ENCODE assay signal across 23 mouse cellular contexts in the genomic region with DNA sequence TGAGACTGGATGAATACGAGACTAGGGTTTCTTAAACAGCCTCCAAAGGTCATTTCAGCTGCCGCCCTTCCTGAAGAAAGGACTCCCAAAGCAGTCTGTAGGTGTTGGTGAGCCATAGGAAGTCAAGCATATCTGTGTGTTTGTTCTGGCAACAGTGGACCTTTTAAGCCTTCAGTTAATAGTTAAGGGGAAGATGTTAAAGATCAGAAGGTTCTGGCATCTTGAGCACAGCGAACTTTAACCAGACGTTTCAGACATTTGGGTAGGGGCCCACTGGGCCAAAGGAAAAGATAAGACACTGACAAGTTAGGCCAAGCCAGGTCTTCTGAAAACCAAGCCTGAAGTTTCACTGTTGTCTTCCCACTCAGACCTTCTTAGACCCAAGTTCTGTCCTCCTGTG. TPM values are rescaled to one million over a fixed set of nuclear protein-coding genes. Genes with fewer than 3 reads are reported as not detected.
DNase-seq lines count a peak whose midpoint lies in the region; ATAC-seq and TF ChIP-seq lines count a peak whose summit lies in the region.
"Had no signal": no experiment of that assay in that cellular context is flagged by ENCODE, and none has a peak within 500 bp of the region (broad histone marks: within the 10 kb centered on the region; RNA-seq: fewer than 3 reads in every experiment).

No protein-coding gene starts in this region.

- no peak overlapping the region for H3K4me3 ChIP-seq in intestine, embryonic 15.5 days (replicated peaks)
- H3K4me3 ChIP-seq in intestine, embryonic 16.5 days (ENCODE audit: low read length) = no peak overlapping the region
- no peak overlapping the region for H3K4me3 ChIP-seq in liver, embryonic 13.5 days (replicated peaks)
- no peak overlapping the region for H3K4me3 ChIP-seq in liver, embryonic 11.5 days (ENCODE audit: low read depth, low read length)
- no peak overlapping the region for H3K4me3 ChIP-seq in kidney, embryonic 16.5 days (ENCODE audit: low read length)
- no peak overlapping the region for H3K4me3 ChIP-seq in left cerebral cortex, adult 2 months
- H3K4me3 ChIP-seq: liver, embryonic 15.5 days; myocyte; stomach, embryonic 15.5 days had no signal

- TF ChIP-seq CTCF in left cerebral cortex, adult 2 months (IDR thresholded peaks at IDR 0.05) = no peak

- no peak overlapping the region for H3K9ac ChIP-seq in intestine, embryonic 15.5 days
- H3K9ac ChIP-seq in intestine, embryonic 16.5 days (ENCODE audit: low read depth, low read length) = no peak overlapping the region
- no peak overlapping the region for H3K9ac ChIP-seq in liver, embryonic 13.5 days
- no peak overlapping the region for H3K9ac ChIP-seq in liver, embryonic 11.5 days (ENCODE audit: low read depth, low read length)
- H3K9ac ChIP-seq in kidney, embryonic 16.5 days (replicated peaks; ENCODE audit: low read length) = no peak overlapping the region
- H3K9ac ChIP-seq: embryonic facial prominence, embryonic 15.5 days; liver, embryonic 15.5 days; stomach, embryonic 15.5 days had no signal

- DNase-seq in liver, embryonic 13.5 days = no peak
- no peak for DNase-seq in liver, embryonic 11.5 days (ENCODE audit: low spot score)
- peak; percentile 72 to 83 for DNase-seq in kidney, postnatal 36 days
- DNase-seq in lung, postnatal 4 days = no peak
- DNase-seq in left cerebral cortex, adult 2 months (ENCODE audit: extremely low spot score in 1 of 2, low spot score in 2 of 2) = no peak
- DNase-seq: adrenal gland, postnatal 10 days; cerebellum, postnatal 36 days; gastrocnemius, postnatal 25 days; heart, postnatal 36 days; right cerebral cortex, adult 18-20 months; right cerebral cortex, postnatal 4 days; thymus, postnatal 25 days had no signal

- H3K27me3 ChIP-seq in intestine, embryonic 15.5 days (replicated peaks) = peaks cover 29% of the 10 kb centered on the region
- H3K27me3 ChIP-seq in intestine, embryonic 16.5 days (replicated peaks; ENCODE audit: control insufficient read depth, insufficient read depth, low read length) = peaks cover 26% of the 10 kb centered on the region
- H3K27me3 ChIP-seq in liver, embryonic 13.5 days = peaks cover 44% of the 10 kb centered on the region
- peaks cover 34% of the 10 kb centered on the region for H3K27me3 ChIP-seq in liver, embryonic 11.5 days (replicated peaks; ENCODE audit: control insufficient read depth, insufficient read depth, low read length)
- H3K27me3 ChIP-seq in kidney, embryonic 16.5 days (ENCODE audit: insufficient read depth, low read length) = peaks cover 42% of the 10 kb centered on the region

- WGBS in intestine, embryonic 15.5 days = 73% methylated on average over 4 of the region's 4 CpGs
- WGBS in intestine, embryonic 16.5 days = 57% methylated on average over 4 of the region's 4 CpGs
- WGBS in liver, embryonic 13.5 days (ENCODE audit: insufficient replicate concordance) = 68% methylated on average over 4 of the region's 4 CpGs
- 78% methylated on average over 4 of the region's 4 CpGs for WGBS in liver, embryonic 11.5 days
- 62% methylated on average over 4 of the region's 4 CpGs for WGBS in kidney, embryonic 16.5 days

- H3K4me2 ChIP-seq in intestine, embryonic 15.5 days (replicated peaks) = peak overlapping the region; percentile 95; the same call in 1 of the 2 replicates
- no peak overlapping the region for H3K4me2 ChIP-seq in intestine, embryonic 16.5 days (ENCODE audit: low read depth, low read length)
- H3K4me2 ChIP-seq in liver, embryonic 13.5 days = peak overlapping the region; percentile 97; the same call in 1 of the 2 replicates
- no peak overlapping the region for H3K4me2 ChIP-seq in liver, embryonic 11.5 days
- H3K4me2 ChIP-seq in kidney, embryonic 16.5 days (replicated peaks; ENCODE audit: low read depth, low read length) = no peak overlapping the region

- H3K4me1 ChIP-seq in intestine, embryonic 15.5 days (replicated peaks) = peaks cover 39% of the 10 kb centered on the region
- peaks cover 26% of the 10 kb centered on the region for H3K4me1 ChIP-seq in intestine, embryonic 16.5 days (ENCODE audit: control insufficient read depth, insufficient read depth, low read length)
- H3K4me1 ChIP-seq in liver, embryonic 13.5 days (replicated peaks) = peaks cover 67% of the 10 kb centered on the region
- H3K4me1 ChIP-seq in liver, embryonic 11.5 days (replicated peaks; ENCODE audit: control insufficient read depth, insufficient read depth, low read length) = peaks cover 27% of the 10 kb centered on the region
- H3K4me1 ChIP-seq in kidney, embryonic 16.5 days (ENCODE audit: insufficient read depth, low read length) = peaks cover 41% of the 10 kb centered on the region

- no peak for ATAC-seq in intestine, embryonic 15.5 days
- ATAC-seq in intestine, embryonic 16.5 days = no peak
- ATAC-seq in liver, embryonic 13.5 days (ENCODE audit: low read depth) = no peak
- ATAC-seq in liver, embryonic 11.5 days (replicated peaks; ENCODE audit: low FRiP score) = no peak
- no peak for ATAC-seq in kidney, embryonic 16.5 days (ENCODE audit: low FRiP score, low TSS enrichment)
- ATAC-seq: activated CD4-positive, CD25-positive, alpha-beta regulatory T cell, adult 4 months; hindbrain, postnatal 0 days; midbrain, embryonic 16.5 days had no signal

- intact Hi-C loops in left cerebral cortex, adult 2 months (cut with DNase I) = no loop called here

- H3K36me3 ChIP-seq in intestine, embryonic 15.5 days = no peaks in the 10 kb centered on the region
- no peaks in the 10 kb centered on the region for H3K36me3 ChIP-seq in intestine, embryonic 16.5 days (ENCODE audit: control insufficient read depth, insufficient read depth, low read length)
- peaks cover 14% of the 10 kb centered on the region; the same call in 1 of the 2 replicates for H3K36me3 ChIP-seq in liver, embryonic 13.5 days
- no peaks in the 10 kb centered on the region for H3K36me3 ChIP-seq in liver, embryonic 11.5 days (ENCODE audit: control insufficient read depth, insufficient read depth, low read length)
- H3K36me3 ChIP-seq in kidney, embryonic 16.5 days (ENCODE audit: insufficient read depth, low read length) = no peaks in the 10 kb centered on the region
- H3K36me3 ChIP-seq: liver, embryonic 15.5 days; stomach, embryonic 15.5 days had no signal

- no peaks in the 10 kb centered on the region for H3K9me3 ChIP-seq in intestine, embryonic 15.5 days
- no peaks in the 10 kb centered on the region for H3K9me3 ChIP-seq in intestine, embryonic 16.5 days (ENCODE audit: control insufficient read depth, low read length)
- H3K9me3 ChIP-seq in liver, embryonic 13.5 days (replicated peaks) = no peaks in the 10 kb centered on the region
- no peaks in the 10 kb centered on the region for H3K9me3 ChIP-seq in liver, embryonic 11.5 days (ENCODE audit: control insufficient read depth, low read length)
- no peaks in the 10 kb centered on the region for H3K9me3 ChIP-seq in kidney, embryonic 16.5 days (ENCODE audit: low read length)
- H3K9me3 ChIP-seq: embryonic facial prominence, embryonic 15.5 days; liver, embryonic 15.5 days; midbrain, embryonic 10.5 days; stomach, embryonic 15.5 days had no signal

- H3K27ac ChIP-seq in intestine, embryonic 15.5 days = no peak overlapping the region
- H3K27ac ChIP-seq in intestine, embryonic 16.5 days (ENCODE audit: low read length) = no peak overlapping the region
- H3K27ac ChIP-seq in liver, embryonic 13.5 days = no peak overlapping the region
- H3K27ac ChIP-seq in liver, embryonic 11.5 days (ENCODE audit: low read depth, low read length) = no peak overlapping the region
- H3K27ac ChIP-seq in kidney, embryonic 16.5 days (ENCODE audit: low read length) = peak overlapping the region; percentile 37; the same call in 1 of the 2 replicates
- H3K27ac ChIP-seq in left cerebral cortex, adult 2 months = no peak overlapping the region
- H3K27ac ChIP-seq: embryonic facial prominence, embryonic 15.5 days; hindbrain, postnatal 0 days; liver, embryonic 15.5 days; midbrain, embryonic 10.5 days; stomach, embryonic 15.5 days had no signal

RNA-seq across cellular contexts. Expression of gene Slc16a13, which starts 2.8 kb away (rescaled TPM):
- polyA plus RNA-seq in intestine, embryonic 15.5 days (2015; fragmentation: Nextera tagmentation; extraction: Ambion mirVana) = 13.2 and 16.0 TPM in 2 replicates
- polyA plus RNA-seq in intestine, embryonic 16.5 days (2015; fragmentation: Nextera tagmentation; extraction: Ambion mirVana) = 15.9 and 18.0 TPM in 2 replicates
- polyA plus RNA-seq in liver, embryonic 13.5 days (2015; fragmentation: Nextera tagmentation; extraction: Ambion mirVana) = 4.8 and 7.5 TPM in 2 replicates
- polyA plus RNA-seq in liver, embryonic 11.5 days (2014; fragmentation: Nextera tagmentation; extraction: Ambion mirVana) = 9.1 and 10.1 TPM in 2 replicates
- 18.6 and 19.3 TPM in 2 replicates for polyA plus RNA-seq in kidney, embryonic 16.5 days (2015; fragmentation: Nextera tagmentation; extraction: Ambion mirVana)
- 10 to 100 TPM in 1 of 2 experiments, 1 to 10 TPM in 1; 7.5 to 10.5 TPM for total RNA-seq in left cerebral cortex, adult 2 months (2021)

RNA-seq across cellular contexts. Expression of gene Slc16a11, which starts 5.5 kb away (rescaled TPM):
- polyA plus RNA-seq in intestine, embryonic 15.5 days (2015; fragmentation: Nextera tagmentation; extraction: Ambion mirVana) = 2.9 and 3.7 TPM in 2 replicates
- polyA plus RNA-seq in intestine, embryonic 16.5 days (2015; fragmentation: Nextera tagmentation; extraction: Ambion mirVana) = 2.7 TPM in 2 replicates
- polyA plus RNA-seq in liver, embryonic 13.5 days (2015; fragmentation: Nextera tagmentation; extraction: Ambion mirVana) = 0.73 and 0.83 TPM in 2 replicates
- 0.75 and 0.81 TPM in 2 replicates for polyA plus RNA-seq in liver, embryonic 11.5 days (2014; fragmentation: Nextera tagmentation; extraction: Ambion mirVana)
- polyA plus RNA-seq in kidney, embryonic 16.5 days (2015; fragmentation: Nextera tagmentation; extraction: Ambion mirVana) = 5.2 and 5.5 TPM in 2 replicates
- total RNA-seq in left cerebral cortex, adult 2 months (2021) = 10 to 100 TPM; 35.7 to 36.9 TPM
- total RNA-seq: gastrocnemius, postnatal 25 days had no signal
- polyA plus RNA-seq: activated CD4-positive, CD25-positive, alpha-beta regulatory T cell, adult 4 months had no signal

RNA-seq across cellular contexts. Expression of gene Bcl6b, which starts 11.6 kb away (rescaled TPM):
- 11.1 and 11.9 TPM in 2 replicates for polyA plus RNA-seq in intestine, embryonic 15.5 days (2015; fragmentation: Nextera tagmentation; extraction: Ambion mirVana)
- polyA plus RNA-seq in intestine, embryonic 16.5 days (2015; fragmentation: Nextera tagmentation; extraction: Ambion mirVana) = 10.3 and 10.4 TPM in 2 replicates
- 1.6 and 1.8 TPM in 2 replicates for polyA plus RNA-seq in liver, embryonic 13.5 days (2015; fragmentation: Nextera tagmentation; extraction: Ambion mirVana)
- polyA plus RNA-seq in liver, embryonic 11.5 days (2014; fragmentation: Nextera tagmentation; extraction: Ambion mirVana) = 6.8 and 7.3 TPM in 2 replicates
- polyA plus RNA-seq in kidney, embryonic 16.5 days (2015; fragmentation: Nextera tagmentation; extraction: Ambion mirVana) = 27.4 and 31.3 TPM in 2 replicates
- total RNA-seq in left cerebral cortex, adult 2 months (2021) = 1 to 10 TPM; 1.7 to 3.5 TPM

RNA-seq across cellular contexts. Expression of gene 0610010K14Rik, which starts 19.7 kb away (rescaled TPM):
- polyA plus RNA-seq in intestine, embryonic 15.5 days (2015; fragmentation: Nextera tagmentation; extraction: Ambion mirVana) = 133 and 138 TPM in 2 replicates
- 118 and 129 TPM in 2 replicates for polyA plus RNA-seq in intestine, embryonic 16.5 days (2015; fragmentation: Nextera tagmentation; extraction: Ambion mirVana)
- polyA plus RNA-seq in liver, embryonic 13.5 days (2015; fragmentation: Nextera tagmentation; extraction: Ambion mirVana) = 82.5 and 85.7 TPM in 2 replicates
- 138 and 140 TPM in 2 replicates for polyA plus RNA-seq in liver, embryonic 11.5 days (2014; fragmentation: Nextera tagmentation; extraction: Ambion mirVana)
- 170 and 173 TPM in 2 replicates for polyA plus RNA-seq in kidney, embryonic 16.5 days (2015; fragmentation: Nextera tagmentation; extraction: Ambion mirVana)
- total RNA-seq in left cerebral cortex, adult 2 months (2021) = 10 to 100 TPM; 45.5 to 51.2 TPM

RNA-seq across cellular contexts. Expression of gene Gm21988, which starts 21.6 kb away (rescaled TPM):
- polyA plus RNA-seq in intestine, embryonic 15.5 days (2015; fragmentation: Nextera tagmentation; extraction: Ambion mirVana) = 8.8 and 10.6 TPM in 2 replicates
- polyA plus RNA-seq in intestine, embryonic 16.5 days (2015; fragmentation: Nextera tagmentation; extraction: Ambion mirVana) = 9.9 and 10.7 TPM in 2 replicates
- 6.5 and 7.1 TPM in 2 replicates for polyA plus RNA-seq in liver, embryonic 13.5 days (2015; fragmentation: Nextera tagmentation; extraction: Ambion mirVana)
- 7.6 and 9.6 TPM in 2 replicates for polyA plus RNA-seq in liver, embryonic 11.5 days (2014; fragmentation: Nextera tagmentation; extraction: Ambion mirVana)
- 10.5 and 11.5 TPM in 2 replicates for polyA plus RNA-seq in kidney, embryonic 16.5 days (2015; fragmentation: Nextera tagmentation; extraction: Ambion mirVana)
- 1 to 10 TPM; 4.9 to 5.3 TPM for total RNA-seq in left cerebral cortex, adult 2 months (2021)

Comparison
In these comparisons a context has a peak if more than half of its experiments do, and no peak if none do; other contexts are left out.
1. H3K4me2 ChIP-seq: peak in intestine, embryonic 15.5 days (single experiment) and liver, embryonic 13.5 days (single experiment); none in intestine, embryonic 16.5 days (single experiment), liver, embryonic 11.5 days (single experiment) and kidney, embryonic 16.5 days (single experiment).
2. DNase-seq: peak in kidney, postnatal 36 days (2 of 2); none in liver, embryonic 13.5 days (single experiment), liver, embryonic 11.5 days (single experiment), lung, postnatal 4 days (0 of 2) and left cerebral cortex, adult 2 months (0 of 2).